Mouse (Mus musculus): Measurements from ENCODE around the gene Vars.

Gene Vars

DNA sequence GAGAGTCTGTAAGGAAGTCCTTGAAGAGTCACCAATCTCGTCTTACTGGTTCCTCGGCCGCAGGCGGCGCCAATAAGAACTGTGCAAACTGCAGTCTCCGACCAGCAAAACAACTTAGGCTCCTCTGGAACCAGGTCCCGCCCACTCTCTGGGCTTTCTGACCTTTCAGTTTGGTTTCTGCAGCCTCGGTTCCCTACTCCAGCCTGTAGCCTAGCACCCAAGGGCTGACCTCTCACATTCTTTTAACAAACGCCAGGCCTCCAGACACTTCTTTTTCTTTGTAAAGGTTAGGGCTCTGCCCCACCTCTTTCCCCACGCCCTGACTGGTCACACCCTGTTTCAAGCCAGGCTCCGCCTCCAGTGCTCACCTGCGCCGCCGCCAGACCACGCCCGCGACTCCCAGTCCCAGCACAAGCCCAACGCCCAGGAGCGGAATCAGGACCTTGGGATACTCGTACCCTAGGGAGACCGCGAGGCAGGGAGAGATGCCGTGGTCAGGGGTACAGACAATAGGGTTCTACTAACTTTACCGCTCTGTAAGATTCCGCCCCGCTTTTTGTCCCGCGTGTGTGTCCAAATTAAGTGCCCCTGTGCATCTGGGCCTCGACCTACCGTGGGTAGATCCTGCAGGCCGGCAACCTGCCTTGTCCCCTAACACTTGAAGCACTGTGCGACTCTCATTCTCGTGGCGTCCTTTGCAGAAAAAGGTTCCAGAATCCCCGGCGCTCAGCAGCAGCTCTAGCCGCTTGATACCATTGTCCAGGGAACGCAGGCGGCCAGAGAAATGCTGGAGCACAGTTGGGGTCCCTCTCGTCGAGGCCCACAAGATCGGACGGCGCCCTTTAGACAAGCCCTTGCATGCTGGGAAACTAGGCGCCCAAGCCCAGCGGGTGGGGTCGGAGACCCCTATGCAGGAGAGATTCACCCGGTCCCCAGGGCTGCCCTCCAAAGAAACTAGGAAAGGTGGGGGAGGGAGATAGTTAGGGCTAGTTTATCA, 64.5 kb downstream of the Vars start, which contains the start of gene Ly6g6c:
TSS of gene Ly6g6c (plus strand) at position 438 of the 997 bp plus-strand sequence.
- Histone ChIP-seq H3K27me3 (ENCODE audit: insufficient read depth, low read length) (peaks cover 37% of the 10 kb centered on the region), H3K4me3 (replicated peaks; ENCODE audit: low read length) (peak within 1 kb of the TSS; percentile 76), H3K36me3 (ENCODE audit: insufficient read depth, low read length) (peaks cover 24% of the 10 kb centered on the region), H3K4me1 (replicated peaks; ENCODE audit: low read depth, low read length) (peaks cover 89% of the 10 kb centered on the region), H3K9me3 (ENCODE audit: low read length) (no peaks in the 10 kb centered on the region)
- TF ChIP-seq CTCF (conservative IDR thresholded peaks at IDR 0.05; ENCODE audit: low read length), result no peak
- TF ChIP-seq POU5F1 (IDR thresholded peaks at IDR 0.05; ENCODE audit: borderline replicate concordance, low read length), result no peak
- no peak for TF ChIP-seq NANOG (IDR thresholded peaks at IDR 0.05; ENCODE audit: borderline replicate concordance, low read length)
